Mouse (Mus musculus) layer of hippocampus, postnatal 25 days (tissue): ENCODE data around the gene Apmap. TPM values are rescaled to one million over a fixed set of nuclear protein-coding genes. Genes with fewer than 3 reads are reported as not detected.
"Not testable (repeated sequence)": the region's sequence is repeated elsewhere in the genome, so short reads cannot be mapped to it uniquely, and the experiment has no call there.

ENCODE experiments used
- DNase-seq, 2 experiments: peaks; one replicate each; pipeline ENCODE4 v3.0.0; 2022; ENCODE audit warnings: mixed read lengths in 2 of 2, low spot score in 1 of 2; ENCODE audit errors: extremely low spot score in 1 of 2
- total RNA-seq, 2 experiments: library from RNA; stranded (reverse); gene quantifications; 2 replicates each; pipeline ENCODE4 v1.2.3; 2021

The Apmap gene
- total RNA-seq, 2 experiments from 2014 or later, result 52.4 to 58.0 TPM

- no peak for DNase-seq
Measured at GRCm38 (mm10) chr2:150623957-150624356, 15.6 kb upstream of the Apmap start.

GRCm38 (mm10) chr2:150621698-150622097 is 13.3 kb upstream of the Apmap start:
- no peak for DNase-seq

- no peak for DNase-seq
Measured at GRCm38 (mm10) chr2:150610097-150610496, 1.7 kb upstream of the Apmap start.

- peak; percentile 17 to 56 for DNase-seq
Measured at GRCm38 (mm10) chr2:150608872-150609560, 649 bp upstream of the Apmap start.

GRCm38 (mm10) chr2:150607086-150607485 is 1.3 kb downstream of the Apmap start:
- no peak for DNase-seq

- DNase-seq, result no peak
Measured at GRCm38 (mm10) chr2:150604802-150605201, 3.6 kb downstream of the Apmap start.

GRCm38 (mm10) chr2:150602166-150602565 is 6.2 kb downstream of the Apmap start:
- no peak for DNase-seq

- DNase-seq, result no peak
Measured at GRCm38 (mm10) chr2:150600263-150600662, 8.1 kb downstream of the Apmap start.

GRCm38 (mm10) chr2:150595411-150596190 is 12.8 kb downstream of the Apmap start:
- DNase-seq, result no peak

- no peak for DNase-seq
Measured at GRCm38 (mm10) chr2:150589076-150589475, 19.3 kb downstream of the Apmap start.

GRCm38 (mm10) chr2:150579628-150580027 is 28.7 kb downstream of the Apmap start:
- DNase-seq, result no peak

GRCm38 (mm10) chr2:150578603-150579002 is 29.8 kb downstream of the Apmap start:
- DNase-seq, result no peak

- DNase-seq, result no peak
Measured at GRCm38 (mm10) chr2:150576256-150576655, 32.1 kb downstream of the Apmap start.

- no peak for DNase-seq
Measured at GRCm38 (mm10) chr2:150572463-150572862, 35.9 kb downstream of the Apmap start.

- DNase-seq, result no peak
Measured at GRCm38 (mm10) chr2:150570761-150571160, 37.6 kb downstream of the Apmap start.

- DNase-seq, result no peak
Measured at GRCm38 (mm10) chr2:150569847-150570590, 38.3 kb downstream of the Apmap start, which contains the start of gene Cst7. Cst7 (plus strand) TSS chr2:150570415.

- DNase-seq, result no peak
Measured at GRCm38 (mm10) chr2:150567051-150567450, 41.3 kb downstream of the Apmap start.

- peak in 1 of 2 experiments; percentile 25 for DNase-seq
Measured at GRCm38 (mm10) chr2:150558568-150558967, 49.8 kb downstream of the Apmap start.

GRCm38 (mm10) chr2:150549576-150549975 is 58.8 kb downstream of the Apmap start:
- not testable (repeated sequence) for DNase-seq
